Mouse (Mus musculus) midbrain, postnatal 0 days (tissue): ENCODE results near the gene Gm11985. TPM values are rescaled to one million over a fixed set of nuclear protein-coding genes. Genes with fewer than 3 reads are reported as not detected.

Source experiments
- ATAC-seq: fragments of 200-750 bp; cut with Nextera tagmentation; 2 replicates; pipeline ENCODE4 v1.8.0; 2017; ENCODE audit warnings: moderate number of reproducible peaks, mild to moderate bottlenecking, moderate TSS enrichment, moderate library complexity; ENCODE audit not compliant: low FRiP score
- DNase-seq: peaks from one replicate; pipeline ENCODE4 v3.0.0-alpha.2; 2015; ENCODE audit warnings: low spot score
- H3K27ac ChIP-seq: fragments of 300-500 bp; sonication (generic); 2 replicates; pipeline ENCODE4 v1.5.1; 2014; ENCODE audit warnings: low read depth, mild to moderate bottlenecking, low read length, mixed read lengths
- H3K27me3 ChIP-seq: fragments of 300-500 bp; sonication (generic); 2 replicates; pipeline ENCODE4 v1.6.1; 2014; ENCODE audit warnings: low read length, control low read depth, mixed read lengths; ENCODE audit not compliant: insufficient read depth
- H3K36me3 ChIP-seq: fragments of 300-500 bp; sonication (generic); 2 replicates; pipeline ENCODE4 v1.6.1; 2014; ENCODE audit warnings: low read length, control low read depth, mixed read lengths; ENCODE audit not compliant: insufficient read depth
- H3K4me1 ChIP-seq: fragments of 300-500 bp; sonication (generic); 2 replicates; pipeline ENCODE4 v1.6.1; 2014; ENCODE audit warnings: mild to moderate bottlenecking, control low read depth, antibody characterized with exemption, low read length, mixed read lengths; ENCODE audit not compliant: insufficient read depth
- H3K4me2 ChIP-seq: fragments of 300-500 bp; sonication (generic); 2 replicates; pipeline ENCODE4 v1.6.1; 2014; ENCODE audit warnings: low read depth, mild to moderate bottlenecking, low read length, mixed read lengths; ENCODE audit not compliant: poor library complexity, severe bottlenecking
- H3K4me3 ChIP-seq: fragments of 300-500 bp; sonication (generic); 2 replicates; pipeline ENCODE4 v1.5.1; 2014; ENCODE audit warnings: low read depth, mild to moderate bottlenecking, low read length, moderate library complexity
- H3K9ac ChIP-seq: fragments of 300-500 bp; sonication (generic); replicated peaks from 2 replicates; pipeline ENCODE4 v1.6.1; 2014; ENCODE audit warnings: mild to moderate bottlenecking, low read length, moderate library complexity, mixed read lengths; ENCODE audit not compliant: poor library complexity, severe bottlenecking
- H3K9me3 ChIP-seq: fragments of 300-500 bp; sonication (generic); 2 replicates; pipeline ENCODE4 v1.6.1; 2016; ENCODE audit warnings: low read length, control low read depth
- CTCF ChIP-seq: IDR thresholded peaks from 2 replicates; pipeline ENCODE4 v1.5.1; 2016; ENCODE audit warnings: antibody characterized with exemption, mild to moderate bottlenecking
- WGBS: fragments of 180-500 bp; shearing (Covaris S2); extraction: QIAGEN DNeasy Blood & Tissue Kit; methylation state at CpG from one replicate; pipeline ENCODE4 v1.1.7; 2014; 5-methylcytosine and 5-hydroxymethylcytosine counted together
- polyA plus RNA-seq: library from polyadenylated mRNA; unstranded; fragments of >200 nt; fragmentation: Nextera tagmentation; extraction: Ambion mirVana; gene quantifications from 2 replicates; pipeline ENCODE4 v1.2.1, GENCODE M21; 2015
- total RNA-seq: library from RNA; depleted of rRNA; stranded (reverse); fragments of >200 nt; gene quantifications from 2 replicates; pipeline ENCODE4 v1.2.3, GENCODE M21; 2014

Gene Gm11985
- total and polyA plus RNA-seq, 2 experiments from 2014 or later: not detected

GRCm38 (mm10) chr11:7140449-7140848 lies 47.9 kb downstream of the Gm11985 start:
- DNase-seq (peak; percentile 62), ATAC-seq (0 out of 2 replicates have a peak, but pooled peaks have one; percentile 22)
- H3K9me3 ChIP-seq: no peaks in the 10 kb centered on the region
- peak; percentile 74 for TF ChIP-seq CTCF
- WGBS: 97% methylated on average over 3 of the region's 3 CpGs
- H3K4me3 ChIP-seq: no peak overlapping the region
- no peaks in the 10 kb centered on the region; the same call in 1 of the 2 replicates for H3K4me1 ChIP-seq
- no peak overlapping the region for H3K27ac ChIP-seq
- no peak overlapping the region for H3K9ac ChIP-seq
- no peaks in the 10 kb centered on the region for H3K27me3 ChIP-seq
- peaks cover 17% of the 10 kb centered on the region for H3K36me3 ChIP-seq
- H3K4me2 ChIP-seq: no peak overlapping the region

- no peak overlapping the region for H3K4me2 ChIP-seq
- no peak overlapping the region for H3K27ac ChIP-seq
- DNase-seq (no peak), ATAC-seq (no peak)
- H3K36me3 ChIP-seq: peaks cover 14% of the 10 kb centered on the region
- H3K27me3 ChIP-seq: no peaks in the 10 kb centered on the region
- H3K9ac ChIP-seq: no peak overlapping the region
- H3K4me1 ChIP-seq: no peaks in the 10 kb centered on the region; the same call in 1 of the 2 replicates
- 91% methylated on average over 8 of the region's 8 CpGs for WGBS
- no peaks in the 10 kb centered on the region for H3K9me3 ChIP-seq
- no peak overlapping the region for H3K4me3 ChIP-seq
- TF ChIP-seq CTCF: no peak
Observed at GRCm38 (mm10) chr11:7138370-7138769, 50.0 kb downstream of the Gm11985 start.

- Histone ChIP-seq H3K4me3 (no peak overlapping the region), H3K27ac (no peak overlapping the region), H3K4me1 (no peaks in the 10 kb centered on the region; the same call in 1 of the 2 replicates), H3K9ac (no peak overlapping the region), H3K9me3 (no peaks in the 10 kb centered on the region), H3K27me3 (no peaks in the 10 kb centered on the region), H3K36me3 (peaks cover 16% of the 10 kb centered on the region), H3K4me2 (no peak overlapping the region)
- ATAC-seq (no peak), DNase-seq (no peak)
- no peak for TF ChIP-seq CTCF
- 95% methylated on average over 5 of the region's 5 CpGs for WGBS
Observed at GRCm38 (mm10) chr11:7136246-7136855, 52.0 kb downstream of the Gm11985 start.

- WGBS: 78% methylated on average over 9 of the region's 9 CpGs
- Histone ChIP-seq H3K4me1 (no peaks in the 10 kb centered on the region; the same call in 1 of the 2 replicates), H3K4me2 (no peak overlapping the region), H3K9me3 (no peaks in the 10 kb centered on the region), H3K27ac (no peak overlapping the region), H3K27me3 (no peaks in the 10 kb centered on the region), H3K9ac (no peak overlapping the region), H3K36me3 (peaks cover 17% of the 10 kb centered on the region), H3K4me3 (no peak overlapping the region)
- ATAC-seq (no peak), DNase-seq (no peak)
- no peak for TF ChIP-seq CTCF
Observed at GRCm38 (mm10) chr11:7135763-7136162, 52.6 kb downstream of the Gm11985 start.

GRCm38 (mm10) chr11:7135301-7135700 lies 53.1 kb downstream of the Gm11985 start:
- Histone ChIP-seq H3K4me3 (no peak overlapping the region), H3K4me2 (no peak overlapping the region), H3K36me3 (peaks cover 22% of the 10 kb centered on the region), H3K27ac (no peak overlapping the region), H3K27me3 (no peaks in the 10 kb centered on the region), H3K9me3 (no peaks in the 10 kb centered on the region), H3K9ac (no peak overlapping the region), H3K4me1 (no peaks in the 10 kb centered on the region; the same call in 1 of the 2 replicates)
- no peak for TF ChIP-seq CTCF
- 68% methylated on average over 6 of the region's 6 CpGs for WGBS
- DNase-seq: no peak
- no peak for ATAC-seq

- no peak for ATAC-seq
Observed at GRCm38 (mm10) chr11:7134319-7134718, 54.0 kb downstream of the Gm11985 start.

More at GRCm38 (mm10) chr11:7134319-7134718, 54.0 kb downstream of the Gm11985 start:
- 76% methylated on average over 5 of the region's 5 CpGs for WGBS
- Histone ChIP-seq H3K9me3 (no peaks in the 10 kb centered on the region), H3K27ac (no peak overlapping the region), H3K4me1 (no peaks in the 10 kb centered on the region; the same call in 1 of the 2 replicates), H3K4me3 (no peak overlapping the region), H3K4me2 (no peak overlapping the region), H3K9ac (no peak overlapping the region), H3K36me3 (peaks cover 24% of the 10 kb centered on the region), H3K27me3 (no peaks in the 10 kb centered on the region)
- TF ChIP-seq CTCF: no peak
- no peak for DNase-seq
